Mouse (Mus musculus) intestine, embryonic 15.5 days (tissue): Measurements from ENCODE around the gene Bpnt1. TPM values are rescaled to one million over a fixed set of nuclear protein-coding genes. Genes with fewer than 3 reads are reported as not detected.

Source experiments
- ATAC-seq: fragments of 200-750 bp; cut with Nextera tagmentation; 2 replicates; pipeline ENCODE4 v1.8.0; 2017; ENCODE audit warnings: moderate TSS enrichment, moderate library complexity
- H3K27ac ChIP-seq: fragments of 300-500 bp; sonication (generic); 2 replicates; pipeline ENCODE4 v1.5.1; 2015; ENCODE audit warnings: mild to moderate bottlenecking, inconsistent platforms
- H3K27me3 ChIP-seq: fragments of 300-500 bp; sonication (generic); replicated peaks from 2 replicates; pipeline ENCODE4 v1.6.1; 2015; ENCODE audit warnings: inconsistent platforms
- H3K36me3 ChIP-seq: fragments of 300-500 bp; sonication (generic); 2 replicates; pipeline ENCODE4 v1.6.1; 2015; ENCODE audit warnings: inconsistent platforms
- H3K4me1 ChIP-seq: fragments of 300-500 bp; sonication (generic); replicated peaks from 2 replicates; pipeline ENCODE4 v1.6.1; 2015; ENCODE audit warnings: inconsistent platforms
- H3K4me2 ChIP-seq: fragments of 300-500 bp; sonication (generic); replicated peaks from 2 replicates; pipeline ENCODE4 v1.6.1; 2015; ENCODE audit warnings: mild to moderate bottlenecking, inconsistent platforms
- H3K4me3 ChIP-seq: fragments of 300-500 bp; sonication (generic); replicated peaks from 2 replicates; pipeline ENCODE4 v1.5.1; 2015; ENCODE audit warnings: inconsistent platforms
- H3K9ac ChIP-seq: fragments of 300-500 bp; sonication (generic); 2 replicates; pipeline ENCODE4 v1.6.1; 2015; ENCODE audit warnings: inconsistent platforms
- H3K9me3 ChIP-seq: fragments of 300-500 bp; sonication (generic); 2 replicates; pipeline ENCODE4 v1.6.1; 2016; ENCODE audit warnings: inconsistent platforms
- WGBS: fragments of 180-500 bp; shearing (Covaris S2); methylation state at CpG from one replicate; pipeline ENCODE4 v1.1.7; 2015; 5-methylcytosine and 5-hydroxymethylcytosine counted together
- polyA plus RNA-seq: library from polyadenylated mRNA; unstranded; fragments of >200 nt; fragmentation: Nextera tagmentation; extraction: Ambion mirVana; gene quantifications from 2 replicates; pipeline ENCODE4 v1.2.1, GENCODE M21; 2015

The Bpnt1 gene
- polyA plus RNA-seq, 1 experiment from 2014 or later = 210 TPM

DNA sequence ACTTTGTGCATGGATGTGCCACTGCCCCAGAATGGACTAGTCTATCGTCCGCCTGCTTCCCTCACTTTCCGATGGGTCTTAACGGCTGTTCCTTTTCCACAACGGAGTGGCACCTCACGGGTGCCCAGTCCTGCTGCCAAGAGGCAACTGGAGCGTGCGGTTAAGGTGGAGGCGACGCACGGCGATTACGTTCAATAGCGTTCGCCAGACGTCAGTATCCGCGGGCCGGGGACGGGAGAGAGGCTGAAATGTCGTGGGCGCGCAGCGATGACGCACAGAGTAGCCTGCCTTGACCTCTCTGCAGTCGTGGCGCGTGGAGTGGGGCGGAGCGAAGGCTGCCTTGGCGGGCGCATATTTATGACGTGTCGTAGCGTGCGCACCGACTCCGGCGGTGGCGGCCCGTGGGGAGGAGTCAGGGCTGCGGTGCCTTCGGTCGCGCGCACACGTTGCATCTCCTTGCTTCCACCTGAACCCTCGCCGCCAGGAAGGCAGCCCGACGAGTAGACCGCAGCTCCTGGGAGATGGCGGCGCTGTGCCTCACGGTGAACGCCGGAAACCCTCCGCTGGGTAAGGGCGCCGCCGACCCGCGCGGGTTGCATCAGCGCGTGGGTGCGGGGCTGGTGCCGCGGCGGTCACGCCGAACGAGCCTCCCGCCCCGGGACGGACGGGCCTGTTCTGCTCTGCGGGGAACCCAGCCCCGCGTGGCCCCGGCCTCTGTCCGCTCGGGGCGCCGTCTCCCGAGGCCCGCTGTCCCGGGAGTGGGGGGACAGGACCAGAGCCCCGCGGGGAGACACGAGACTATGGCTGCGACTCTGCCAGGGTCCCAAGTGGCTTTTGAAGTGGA is 30.9 kb downstream of the Bpnt1 start, which contains the start of gene Eprs:
TSS of gene Eprs (plus strand) at position 368 of the 844 bp plus-strand sequence.
- under 1% methylated on average over 92 of the region's 92 CpGs for WGBS
- peak within 1 kb of the TSS; percentile 72 for H3K4me2 ChIP-seq
- no peaks in the 10 kb centered on the region for H3K27me3 ChIP-seq
- H3K9me3 ChIP-seq = no peaks in the 10 kb centered on the region
- H3K4me1 ChIP-seq = peaks cover 24% of the 10 kb centered on the region
- peaks cover 5% of the 10 kb centered on the region; the same call in 1 of the 2 replicates for H3K36me3 ChIP-seq
- ATAC-seq = peak; percentile 96
- peak within 1 kb of the TSS; percentile 86 for H3K9ac ChIP-seq
- peak within 1 kb of the TSS; percentile 94 for H3K27ac ChIP-seq
- peak within 1 kb of the TSS; percentile 96 for H3K4me3 ChIP-seq

- no peaks in the 10 kb centered on the region for H3K27me3 ChIP-seq
- WGBS = 2% methylated on average over 22 of the region's 22 CpGs
- peak overlapping the region; percentile 72 for H3K4me2 ChIP-seq
- H3K4me1 ChIP-seq = peaks cover 24% of the 10 kb centered on the region
- peak overlapping the region; percentile 96 for H3K4me3 ChIP-seq
- peak; percentile 67 for ATAC-seq
- peak overlapping the region; percentile 94 for H3K27ac ChIP-seq
- no peaks in the 10 kb centered on the region for H3K36me3 ChIP-seq
- peak overlapping the region; percentile 86 for H3K9ac ChIP-seq
- H3K9me3 ChIP-seq = no peaks in the 10 kb centered on the region
Observed at GRCm38 (mm10) chr1:185363526-185364182, 31.7 kb downstream of the Bpnt1 start.

DNA sequence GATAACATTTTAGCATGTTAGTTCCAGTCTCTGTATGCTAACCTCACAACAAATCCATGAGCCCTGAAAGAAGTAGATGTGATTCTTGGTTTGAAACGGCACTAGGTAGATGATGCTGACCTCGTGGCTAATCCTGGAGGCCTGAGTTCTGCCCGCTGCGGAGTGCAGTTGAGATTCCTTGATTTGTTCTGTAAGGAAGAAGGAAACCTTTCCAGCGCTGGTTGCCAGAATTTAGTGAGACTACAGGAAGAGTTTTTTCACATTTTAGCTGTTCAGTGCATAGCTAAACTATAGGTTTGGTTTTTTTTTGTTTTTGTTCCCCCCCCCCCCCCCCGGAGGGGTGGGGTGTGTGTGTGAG is 32.2 kb downstream of the Bpnt1 start:
- WGBS = 40% methylated on average over 6 of the region's 6 CpGs
- ATAC-seq = no peak
- Histone ChIP-seq H3K9me3 (no peaks in the 10 kb centered on the region), H3K36me3 (no peaks in the 10 kb centered on the region), H3K9ac (peak overlapping the region; percentile 86), H3K4me2 (peak overlapping the region; percentile 72), H3K27ac (no peak overlapping the region), H3K4me3 (peak overlapping the region; percentile 96), H3K4me1 (peaks cover 24% of the 10 kb centered on the region), H3K27me3 (no peaks in the 10 kb centered on the region)

DNA sequence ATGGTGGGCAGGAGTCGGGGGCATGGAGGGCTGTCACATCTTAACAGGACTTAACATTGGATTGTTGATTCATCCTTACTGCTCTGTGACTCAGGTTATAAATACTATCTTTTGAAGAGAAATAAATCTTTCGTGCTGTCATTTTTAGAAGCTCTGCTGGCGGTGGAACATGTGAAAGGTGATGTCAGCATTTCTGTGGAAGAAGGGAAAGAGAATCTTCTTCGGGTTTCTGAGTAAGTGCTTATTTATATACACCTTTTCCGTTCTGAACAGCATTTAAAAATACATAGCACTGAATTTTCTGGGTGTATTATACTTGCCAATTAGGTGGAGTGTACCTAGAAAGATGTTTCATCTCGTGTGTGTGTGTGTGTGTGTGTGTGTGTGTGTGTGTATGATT is 35.4 kb downstream of the Bpnt1 start:
- no peak for ATAC-seq
- Histone ChIP-seq H3K36me3 (peaks cover 20% of the 10 kb centered on the region), H3K4me2 (no peak overlapping the region), H3K27me3 (no peaks in the 10 kb centered on the region), H3K9ac (no peak overlapping the region), H3K9me3 (no peaks in the 10 kb centered on the region), H3K27ac (no peak overlapping the region), H3K4me3 (no peak overlapping the region), H3K4me1 (peaks cover 17% of the 10 kb centered on the region)
- 80% methylated on average over 6 of the region's 6 CpGs for WGBS

GRCm38 (mm10) chr1:185369979-185370378 is 38.0 kb downstream of the Bpnt1 start:
- no peak overlapping the region for H3K27ac ChIP-seq
- H3K4me1 ChIP-seq = peaks cover 8% of the 10 kb centered on the region
- H3K36me3 ChIP-seq = peaks cover 30% of the 10 kb centered on the region
- 0 out of 2 replicates have a peak, but pooled peaks have one; percentile 51 for ATAC-seq
- H3K4me3 ChIP-seq = no peak overlapping the region
- 85% methylated on average over 6 of the region's 6 CpGs for WGBS
- no peaks in the 10 kb centered on the region for H3K9me3 ChIP-seq
- H3K4me2 ChIP-seq = no peak overlapping the region
- H3K9ac ChIP-seq = no peak overlapping the region
- H3K27me3 ChIP-seq = no peaks in the 10 kb centered on the region

DNA sequence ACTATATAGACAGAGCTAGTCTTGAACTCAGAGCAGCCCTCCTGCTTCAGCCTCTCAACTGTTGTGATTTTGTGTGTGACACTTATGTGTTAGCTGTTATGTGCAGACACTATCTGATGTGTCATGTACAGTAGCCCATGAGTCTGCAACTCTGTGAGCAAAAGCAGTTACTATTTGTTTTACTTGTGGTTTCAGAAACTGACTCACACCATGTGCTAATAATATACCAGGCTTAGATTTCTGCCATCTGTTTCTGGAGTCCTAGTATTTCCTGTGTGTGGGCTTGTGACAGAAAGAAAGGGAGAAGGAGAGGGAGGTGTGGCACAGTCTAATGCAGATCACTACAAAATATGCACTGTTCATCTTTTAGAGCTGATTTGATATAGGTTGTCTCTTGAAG is 44.4 kb downstream of the Bpnt1 start:
- no peak overlapping the region for H3K4me2 ChIP-seq
- no peak for ATAC-seq
- H3K4me1 ChIP-seq = no peaks in the 10 kb centered on the region
- no peak overlapping the region for H3K27ac ChIP-seq
- no peaks in the 10 kb centered on the region for H3K9me3 ChIP-seq
- H3K27me3 ChIP-seq = no peaks in the 10 kb centered on the region
- peaks cover 47% of the 10 kb centered on the region for H3K36me3 ChIP-seq
- no peak overlapping the region for H3K4me3 ChIP-seq
- no peak overlapping the region for H3K9ac ChIP-seq

DNA sequence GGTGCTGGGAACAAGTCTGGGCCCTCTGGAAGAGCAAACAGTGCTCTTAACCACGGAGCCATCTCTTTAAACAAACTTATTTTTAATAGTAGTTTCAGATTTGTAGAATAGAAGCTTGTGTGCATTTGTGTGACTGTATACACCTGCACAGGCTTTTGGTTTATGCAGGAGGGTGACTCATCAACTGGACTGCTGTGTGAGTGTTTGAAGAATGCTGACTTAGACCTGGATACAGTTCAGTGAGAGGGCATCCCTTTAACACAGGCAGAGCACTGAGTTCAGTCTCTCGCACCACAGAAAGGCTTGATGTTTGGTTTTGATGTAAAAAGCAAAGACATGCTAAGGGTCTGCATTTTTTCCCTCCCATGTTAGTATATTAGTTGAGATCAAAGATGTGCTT is 45.5 kb downstream of the Bpnt1 start:
- no peaks in the 10 kb centered on the region for H3K4me1 ChIP-seq
- H3K4me3 ChIP-seq = no peak overlapping the region
- ATAC-seq = no peak
- no peaks in the 10 kb centered on the region for H3K9me3 ChIP-seq
- H3K36me3 ChIP-seq = peaks cover 44% of the 10 kb centered on the region
- no peak overlapping the region for H3K4me2 ChIP-seq
- WGBS = 86% methylated on average over 2 of the region's 2 CpGs
- no peak overlapping the region for H3K27ac ChIP-seq
- no peaks in the 10 kb centered on the region for H3K27me3 ChIP-seq
- no peak overlapping the region for H3K9ac ChIP-seq

DNA sequence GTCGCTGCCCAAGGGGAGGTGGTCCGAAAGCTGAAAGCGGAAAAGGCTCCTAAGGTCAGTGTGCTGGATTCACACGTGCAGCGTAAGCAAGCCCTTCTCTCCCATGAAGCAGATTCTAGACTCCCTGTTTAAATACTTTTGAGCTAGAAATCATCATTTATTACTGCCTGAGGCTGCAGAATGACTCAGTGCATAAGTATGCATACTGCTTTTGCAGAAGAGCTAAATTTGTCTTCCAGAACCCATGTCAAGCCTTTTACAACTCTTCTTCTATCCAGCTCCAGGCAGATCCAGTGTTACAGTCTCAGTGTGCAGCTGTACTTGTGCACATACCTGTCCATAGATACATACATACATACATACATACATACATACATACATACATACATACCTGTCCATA is 69.7 kb downstream of the Bpnt1 start:
- Histone ChIP-seq H3K4me2 (no peak overlapping the region), H3K27me3 (no peaks in the 10 kb centered on the region), H3K9me3 (no peaks in the 10 kb centered on the region), H3K9ac (no peak overlapping the region), H3K4me1 (no peaks in the 10 kb centered on the region), H3K36me3 (peaks cover 19% of the 10 kb centered on the region), H3K4me3 (no peak overlapping the region), H3K27ac (no peak overlapping the region)
- WGBS = 81% methylated on average over 5 of the region's 5 CpGs
- ATAC-seq = no peak

- Histone ChIP-seq H3K4me2 (no peak overlapping the region), H3K4me3 (no peak overlapping the region), H3K27ac (no peak overlapping the region), H3K4me1 (no peaks in the 10 kb centered on the region), H3K9ac (no peak overlapping the region), H3K9me3 (no peaks in the 10 kb centered on the region), H3K27me3 (no peaks in the 10 kb centered on the region), H3K36me3 (peaks cover 18% of the 10 kb centered on the region)
- no peak for ATAC-seq
- WGBS = 23% methylated on average over 2 of the region's 2 CpGs
Observed at GRCm38 (mm10) chr1:185404021-185404420, 72.1 kb downstream of the Bpnt1 start.

DNA sequence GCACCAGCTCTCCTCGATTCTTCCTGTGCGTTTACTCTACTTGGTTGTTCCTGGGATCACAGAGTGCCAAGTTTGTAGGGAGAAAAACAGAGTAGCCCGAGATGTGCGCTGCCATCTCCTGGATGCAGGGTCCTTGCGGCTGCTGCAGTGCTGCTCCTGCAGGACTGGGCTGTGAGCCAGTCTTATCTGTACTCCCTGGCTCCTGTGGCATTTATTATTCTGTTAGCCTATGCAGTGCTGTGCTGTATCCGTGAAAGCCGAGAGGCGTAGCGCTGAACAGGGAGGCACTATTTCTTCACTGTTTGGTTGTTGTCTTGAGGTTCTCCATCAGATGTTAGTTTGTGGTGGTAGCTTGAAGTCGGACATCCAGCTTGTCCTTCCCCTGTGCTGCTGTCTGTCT is 74.0 kb downstream of the Bpnt1 start:
- no peak overlapping the region for H3K9ac ChIP-seq
- WGBS = 85% methylated on average over 10 of the region's 10 CpGs
- no peaks in the 10 kb centered on the region for H3K9me3 ChIP-seq
- H3K27ac ChIP-seq = no peak overlapping the region
- H3K4me2 ChIP-seq = no peak overlapping the region
- H3K4me1 ChIP-seq = no peaks in the 10 kb centered on the region
- no peak overlapping the region for H3K4me3 ChIP-seq
- ATAC-seq = no peak
- no peaks in the 10 kb centered on the region for H3K27me3 ChIP-seq
- H3K36me3 ChIP-seq = peaks cover 16% of the 10 kb centered on the region
